Mouse (Mus musculus) kidney, postnatal 0 days (tissue): ENCODE data around the gene Timm8a2. TPM values are rescaled to one million over a fixed set of nuclear protein-coding genes. Genes with fewer than 3 reads are reported as not detected.
"Not testable (repeated sequence)": the region's sequence is repeated elsewhere in the genome, so short reads cannot be mapped to it uniquely, and the experiment has no call there.

Source experiments
- ATAC-seq: fragments of 200-750 bp; cut with Nextera tagmentation; replicated peaks from 2 replicates; pipeline ENCODE4 v1.8.0; 2017; ENCODE audit warnings: low read depth, moderate number of reproducible peaks, moderate TSS enrichment, moderate library complexity; ENCODE audit not compliant: low FRiP score
- DNase-seq: peaks from one replicate; pipeline ENCODE4 v3.0.0-alpha.2; 2016; ENCODE audit warnings: low spot score
- H3K27ac ChIP-seq: fragments of 300-500 bp; sonication (generic); 2 replicates; pipeline ENCODE4 v1.5.1; 2014; ENCODE audit warnings: mild to moderate bottlenecking
- H3K27me3 ChIP-seq: fragments of 300-500 bp; sonication (generic); 2 replicates; pipeline ENCODE4 v1.6.1; 2014; ENCODE audit warnings: low read length, mixed read lengths; ENCODE audit not compliant: insufficient read depth
- H3K36me3 ChIP-seq: fragments of 300-500 bp; sonication (generic); 2 replicates; pipeline ENCODE4 v1.6.1; 2014; ENCODE audit warnings: low read length, mixed read lengths; ENCODE audit not compliant: insufficient read depth
- H3K4me1 ChIP-seq: fragments of 300-500 bp; sonication (generic); replicated peaks from 2 replicates; pipeline ENCODE4 v1.6.1; 2014; ENCODE audit warnings: antibody characterized with exemption, low read length, mixed read lengths; ENCODE audit not compliant: insufficient read depth
- H3K4me2 ChIP-seq: fragments of 300-500 bp; sonication (generic); 2 replicates; pipeline ENCODE4 v1.6.1; 2014; ENCODE audit warnings: mild to moderate bottlenecking, low read length, moderate library complexity, mixed read lengths
- H3K4me3 ChIP-seq: fragments of 300-500 bp; sonication (generic); replicated peaks from 2 replicates; pipeline ENCODE4 v1.5.1; 2014; ENCODE audit warnings: low read depth, low read length
- H3K9ac ChIP-seq: fragments of 300-500 bp; sonication (generic); 2 replicates; pipeline ENCODE4 v1.6.1; 2014; ENCODE audit warnings: low read depth, low read length
- H3K9me3 ChIP-seq: fragments of 300-500 bp; sonication (generic); replicated peaks from 2 replicates; pipeline ENCODE4 v1.6.1; 2016; ENCODE audit warnings: low read length, inconsistent platforms, mixed read lengths
- CTCF ChIP-seq: IDR thresholded peaks from 2 replicates; pipeline ENCODE4 v1.5.1; 2016; ENCODE audit warnings: antibody characterized with exemption, low read depth, mild to moderate bottlenecking, moderate library complexity
- WGBS: fragments of 180-500 bp; shearing (Covaris S2); extraction: QIAGEN DNeasy Blood & Tissue Kit; methylation state at CpG from one replicate; pipeline ENCODE4 v1.1.7; 2014; 5-methylcytosine and 5-hydroxymethylcytosine counted together
- polyA plus RNA-seq: library from polyadenylated mRNA; unstranded; fragments of >200 nt; fragmentation: Nextera tagmentation; extraction: Ambion mirVana; gene quantifications from 2 replicates; pipeline ENCODE4 v1.2.1, GENCODE M21; 2015

Gene Timm8a2
- polyA plus RNA-seq, 1 experiment from 2014 or later, result not detected

DNA sequence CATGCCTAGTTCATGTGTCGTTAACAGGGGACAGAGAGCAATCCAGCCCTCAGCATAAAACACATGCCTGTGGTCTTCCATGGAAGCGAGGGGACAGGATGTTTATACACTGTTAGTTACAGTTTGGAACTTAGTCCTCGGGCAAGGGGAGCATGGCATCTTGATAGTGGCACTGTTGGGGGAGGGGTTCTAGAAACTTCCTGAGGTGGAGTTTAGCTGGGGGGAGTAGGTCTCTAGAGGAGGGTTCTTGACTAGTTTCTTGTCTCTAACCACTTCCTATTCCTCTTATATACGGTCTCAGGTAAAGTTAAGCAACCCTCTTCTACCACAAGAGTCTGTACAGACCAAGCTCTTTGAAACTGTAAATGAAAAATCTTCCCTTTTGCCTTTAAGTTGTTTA is 31.8 kb downstream of the Timm8a2 start:
- Histone ChIP-seq H3K4me3 (no peak overlapping the region), H3K27me3 (no peaks in the 10 kb centered on the region), H3K4me2 (no peak overlapping the region), H3K9me3 (no peaks in the 10 kb centered on the region), H3K9ac (no peak overlapping the region), H3K27ac (no peak overlapping the region), H3K36me3 (no peaks in the 10 kb centered on the region), H3K4me1 (no peaks in the 10 kb centered on the region; the same call in 1 of the 2 replicates)
- no peak for TF ChIP-seq CTCF
- DNase-seq, result no peak
- ATAC-seq, result no peak
- WGBS, result 54% methylated on average over 4 of the region's 4 CpGs

DNA sequence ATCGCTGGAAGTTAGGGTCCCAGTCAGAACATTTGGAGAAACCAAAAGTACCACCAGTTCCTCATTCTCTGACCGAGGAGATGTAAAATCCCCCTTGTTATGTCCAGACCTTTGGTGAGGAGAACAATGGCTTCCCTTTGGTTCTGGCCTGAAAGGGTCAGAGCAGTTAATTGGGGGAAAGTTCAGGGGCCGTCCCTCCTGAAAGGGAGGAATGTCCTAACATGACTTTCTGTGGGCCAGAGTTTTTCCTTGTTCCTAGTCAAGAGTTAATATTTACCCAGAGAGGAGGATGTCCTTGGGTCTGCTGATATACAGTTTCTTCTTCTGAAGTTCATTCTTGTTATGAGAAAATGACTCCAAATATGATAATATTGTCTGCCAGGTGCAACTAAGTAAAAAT is 33.6 kb downstream of the Timm8a2 start:
- not testable (repeated sequence) for H3K4me3 ChIP-seq, DNase-seq, H3K27ac ChIP-seq, H3K9me3 ChIP-seq, H3K4me1 ChIP-seq, ATAC-seq, H3K36me3 ChIP-seq, H3K4me2 ChIP-seq, H3K9ac ChIP-seq, H3K27me3 ChIP-seq
- 66% methylated on average over 3 of the region's 3 CpGs for WGBS

DNA sequence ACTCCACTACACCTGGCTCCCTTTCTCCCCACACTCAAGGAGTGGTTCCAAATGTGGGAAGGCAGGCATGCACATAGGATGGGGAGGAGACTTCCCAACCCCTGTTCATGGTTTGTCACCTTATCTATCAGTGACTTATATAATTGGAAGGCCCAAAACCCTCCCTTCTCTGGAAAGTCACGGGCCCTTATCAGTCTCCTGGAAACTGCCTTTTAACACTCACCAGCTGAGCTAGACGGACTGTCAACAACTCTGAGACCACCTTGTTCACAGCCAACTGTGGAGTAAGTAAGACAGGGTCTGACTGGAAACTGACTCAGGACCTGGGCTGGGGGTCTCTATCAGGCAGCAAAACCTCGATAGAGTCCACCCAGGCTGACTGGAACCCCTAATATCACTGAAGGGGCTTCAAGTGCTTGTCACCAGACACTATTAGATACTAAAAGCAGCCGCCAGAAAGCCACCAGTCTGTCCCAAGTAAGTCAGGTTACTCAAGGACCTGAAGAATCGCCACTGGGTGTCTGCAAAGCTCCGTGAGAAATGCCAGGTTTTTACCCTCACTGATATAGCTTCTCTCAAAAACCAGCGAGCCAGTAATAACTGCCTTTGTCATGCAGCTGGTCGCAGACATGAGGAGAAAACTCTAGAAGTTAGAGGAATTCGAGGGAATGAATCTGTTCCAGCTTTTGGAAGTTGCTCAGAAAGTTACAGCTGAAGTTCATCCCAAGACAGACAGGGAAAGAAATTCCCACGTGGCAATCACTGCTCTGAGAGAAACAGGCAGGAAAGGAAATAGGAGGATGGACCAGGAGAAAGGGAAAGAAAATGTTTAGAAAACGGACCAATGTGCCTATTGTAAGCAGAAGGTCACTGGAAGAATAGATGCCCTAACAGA is 34.6 kb downstream of the Timm8a2 start:
- no peak for ATAC-seq
- Histone ChIP-seq H3K36me3 (no peaks in the 10 kb centered on the region), H3K9ac (0 out of 2 replicates have a peak overlapping the region, but pooled peaks have one; percentile 15), H3K27ac (no peak overlapping the region), H3K4me3 (no peak overlapping the region), H3K27me3 (no peaks in the 10 kb centered on the region), H3K4me2 (no peak overlapping the region), H3K9me3 (no peaks in the 10 kb centered on the region), H3K4me1 (no peaks in the 10 kb centered on the region; the same call in 1 of the 2 replicates)
- DNase-seq, result peak; percentile 82
- no peak; the same call in 1 of the 2 replicates for TF ChIP-seq CTCF
- WGBS, result 54% methylated on average over 11 of the region's 11 CpGs

- 76% methylated on average over 3 of the region's 3 CpGs for WGBS
- H3K9ac ChIP-seq, result no peak overlapping the region
- H3K36me3 ChIP-seq, result no peaks in the 10 kb centered on the region
- no peaks in the 10 kb centered on the region for H3K9me3 ChIP-seq
- no peak for TF ChIP-seq CTCF
- ATAC-seq, result no peak
- no peaks in the 10 kb centered on the region for H3K27me3 ChIP-seq
- no peak overlapping the region for H3K4me3 ChIP-seq
- H3K4me2 ChIP-seq, result no peak overlapping the region
- no peaks in the 10 kb centered on the region; the same call in 1 of the 2 replicates for H3K4me1 ChIP-seq
- no peak overlapping the region for H3K27ac ChIP-seq
- no peak for DNase-seq
Measured at GRCm38 (mm10) chr14:122069948-122070347, 35.5 kb downstream of the Timm8a2 start.

GRCm38 (mm10) chr14:122073422-122073821 is 38.9 kb downstream of the Timm8a2 start:
- WGBS, result 87% methylated on average over 5 of the region's 5 CpGs
- H3K27ac ChIP-seq, result no peak overlapping the region
- H3K27me3 ChIP-seq, result no peaks in the 10 kb centered on the region
- no peak for TF ChIP-seq CTCF
- no peaks in the 10 kb centered on the region; the same call in 1 of the 2 replicates for H3K4me1 ChIP-seq
- no peak overlapping the region for H3K4me3 ChIP-seq
- no peak overlapping the region for H3K9ac ChIP-seq
- no peaks in the 10 kb centered on the region for H3K9me3 ChIP-seq
- no peak overlapping the region for H3K4me2 ChIP-seq
- DNase-seq (no peak), ATAC-seq (no peak)
- H3K36me3 ChIP-seq, result no peaks in the 10 kb centered on the region

DNA sequence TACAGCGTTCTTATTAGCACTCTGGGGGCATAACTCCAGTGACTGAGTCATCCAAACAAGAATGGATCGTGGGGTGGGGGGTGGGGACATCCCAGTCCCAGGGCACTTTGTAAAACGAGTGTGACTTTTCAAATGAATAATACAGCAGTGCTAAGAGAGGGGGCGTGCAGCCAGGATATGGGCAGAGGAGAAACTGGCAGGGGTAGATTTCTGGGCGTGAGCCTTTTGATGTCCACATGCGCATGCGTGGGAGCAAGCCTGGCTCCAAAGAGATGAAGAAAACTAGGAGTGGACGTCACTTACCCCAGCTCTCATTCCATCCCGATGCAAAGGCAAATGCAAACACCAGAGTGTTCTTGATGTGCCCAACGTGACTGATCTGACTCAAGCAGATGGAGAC is 39.9 kb downstream of the Timm8a2 start:
- Histone ChIP-seq H3K4me3 (no peak overlapping the region), H3K27ac (no peak overlapping the region), H3K4me1 (no peaks in the 10 kb centered on the region; the same call in 1 of the 2 replicates), H3K9me3 (no peaks in the 10 kb centered on the region), H3K36me3 (no peaks in the 10 kb centered on the region), H3K27me3 (no peaks in the 10 kb centered on the region), H3K4me2 (no peak overlapping the region), H3K9ac (no peak overlapping the region)
- WGBS, result 62% methylated on average over 10 of the region's 10 CpGs
- no peak for ATAC-seq
- no peak for TF ChIP-seq CTCF
- no peak for DNase-seq
